Mouse (Mus musculus) stomach, postnatal 0 days (tissue): ENCODE data around the gene Platr17.
"Not testable (repeated sequence)": the region's sequence is repeated elsewhere in the genome, so short reads cannot be mapped to it uniquely, and the experiment has no call there.

Experiments
- CTCF ChIP-seq: IDR thresholded peaks from 2 replicates; pipeline ENCODE4 v1.5.1; 2016; ENCODE audit warnings: antibody characterized with exemption, low read depth, mild to moderate bottlenecking, moderate library complexity
- EP300 ChIP-seq: optimal IDR thresholded peaks from 2 replicates; pipeline ENCODE3; 2016; ENCODE audit warnings: antibody characterized with exemption

DNA sequence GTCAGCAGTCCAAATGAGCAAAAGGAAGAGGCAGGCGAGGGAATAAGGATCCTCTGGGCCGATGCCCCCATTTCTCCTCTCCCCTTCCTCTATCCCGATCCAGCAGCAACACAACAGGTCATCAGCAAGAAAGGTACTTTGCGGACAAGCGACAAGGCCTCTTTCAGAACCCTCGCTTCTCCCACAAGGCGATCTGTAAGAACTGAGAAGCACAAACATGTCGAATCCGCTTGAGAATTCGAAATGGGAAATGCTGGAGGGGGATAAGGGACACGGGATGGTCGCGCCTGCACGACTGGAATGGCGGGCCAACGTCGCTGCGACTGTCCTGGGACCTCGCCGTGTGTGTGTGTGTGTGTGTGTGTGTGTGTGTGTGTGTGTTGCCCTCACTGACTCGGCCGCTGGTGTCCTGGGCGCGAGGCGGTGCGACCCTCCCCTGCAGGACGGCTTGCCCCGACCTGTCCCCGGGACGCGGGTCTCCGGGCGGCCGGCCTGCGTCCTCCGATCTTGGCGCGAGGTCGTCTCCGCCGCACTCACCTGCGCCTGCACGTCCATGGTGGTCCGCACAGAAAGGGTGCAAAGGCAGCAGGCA is 14.9 kb upstream of the Platr17 start:
- TF ChIP-seq EP300, CTCF: not testable (repeated sequence)
